Mouse (Mus musculus): ENCODE measurements around the gene Meltf.

DNA sequence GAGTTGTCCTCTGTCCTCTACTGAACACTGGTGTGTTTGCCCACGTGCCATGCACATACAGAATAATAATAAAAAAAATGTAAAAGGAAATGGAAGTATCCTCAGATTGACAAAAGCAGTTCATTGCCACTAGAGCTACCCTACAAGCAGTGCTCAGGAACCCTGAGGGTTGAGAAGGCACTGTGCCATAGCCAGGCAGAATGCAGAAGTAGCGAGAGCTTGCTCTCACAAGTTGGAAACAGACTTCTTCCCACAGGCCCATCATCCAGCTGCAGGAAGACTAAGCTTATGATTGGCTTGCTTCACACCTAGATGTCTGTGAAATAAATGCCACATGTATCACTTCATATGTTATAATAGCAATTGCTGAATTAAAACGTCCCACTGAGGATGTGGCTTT, 11.7 kb upstream of the Meltf start:
- TF ChIP-seq CTCF (IDR thresholded peaks at IDR 0.05; ENCODE audit: insufficient read depth, low read length), result no peak
- no peak for TF ChIP-seq POLR2A (IDR thresholded peaks at IDR 0.05; ENCODE audit: borderline replicate concordance, extremely low read depth, low read depth, low read length)

Measured in lung, adult 2 months (tissue).